Mouse (Mus musculus): ENCODE data around the gene Rarres1. TPM values are rescaled to one million over a fixed set of nuclear protein-coding genes. Genes with fewer than 3 reads are reported as not detected.

Gene Rarres1
- polyA plus RNA-seq, 1 experiment from 2014 or later: 1.0 TPM

DNA sequence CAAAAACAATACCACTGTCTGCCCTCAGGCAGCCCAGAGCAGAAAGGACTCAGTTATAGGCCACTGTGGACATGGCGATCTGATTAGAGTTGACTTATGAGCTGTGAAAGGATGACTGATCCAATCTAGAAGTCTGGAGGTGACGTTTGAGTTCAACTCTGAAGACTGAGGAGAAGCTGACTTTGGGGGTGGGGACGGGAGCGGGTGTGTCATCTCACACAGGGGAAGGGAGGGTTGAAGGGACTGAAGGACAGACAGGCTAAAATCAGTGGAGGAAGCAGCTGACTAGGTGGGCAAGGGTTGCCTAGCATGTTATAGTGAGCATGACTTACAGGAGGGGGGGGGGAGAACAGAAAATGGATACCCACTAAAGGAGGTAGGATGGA is 15.9 kb downstream of the Rarres1 start:
- no peak for DNase-seq (ENCODE audit: low spot score)
- H3K27me3 ChIP-seq (ENCODE audit: control insufficient read depth, insufficient read depth, low read length): no peaks in the 10 kb centered on the region
- no peaks in the 10 kb centered on the region for H3K4me1 ChIP-seq (ENCODE audit: control insufficient read depth, insufficient read depth, low read length)
- H3K4me2 ChIP-seq (ENCODE audit: low read depth): no peak overlapping the region
- H3K27ac ChIP-seq (ENCODE audit: low read depth, low read length): no peak overlapping the region
- H3K4me3 ChIP-seq (ENCODE audit: low read depth, low read length): no peak overlapping the region
- H3K9me3 ChIP-seq (ENCODE audit: control insufficient read depth, low read length): no peaks in the 10 kb centered on the region
- H3K36me3 ChIP-seq (ENCODE audit: control insufficient read depth, insufficient read depth, low read length): no peaks in the 10 kb centered on the region
- H3K9ac ChIP-seq (ENCODE audit: low read length): no peak overlapping the region
- WGBS: 92% methylated on average over 4 of the region's 4 CpGs
- ATAC-seq (ENCODE audit: insufficient read depth, low FRiP score, low TSS enrichment): no peak

DNA sequence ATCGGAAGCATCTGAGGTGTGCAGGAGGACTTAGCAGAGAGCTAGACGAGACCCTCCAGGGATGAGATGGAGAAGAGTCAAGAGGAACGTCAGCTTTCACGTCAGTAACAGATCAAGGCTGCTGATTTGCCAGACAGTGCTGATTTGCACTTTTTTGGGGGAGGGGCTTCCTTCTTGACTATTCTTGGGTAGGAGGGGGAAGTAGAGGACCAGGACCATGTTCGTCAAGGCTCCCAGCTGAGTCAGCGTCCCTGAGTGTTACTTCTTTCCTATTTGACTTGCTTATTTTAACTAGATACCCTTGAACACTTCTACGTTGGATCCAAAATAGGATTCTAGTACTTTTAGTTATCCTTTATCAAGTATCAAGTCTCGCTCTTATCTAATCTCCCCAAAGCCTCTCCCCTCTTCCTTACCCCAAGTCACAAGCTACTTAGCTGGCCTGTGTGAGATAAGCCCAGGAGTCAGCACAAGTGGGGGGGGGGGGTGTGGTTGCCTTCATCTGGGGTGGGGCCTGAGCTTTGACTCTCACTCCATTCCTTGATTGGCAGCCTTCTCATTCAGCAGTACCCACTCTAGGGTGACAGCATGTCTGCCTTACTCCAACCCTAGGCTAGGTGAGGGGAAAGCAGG is 16.4 kb downstream of the Rarres1 start:
- no peaks in the 10 kb centered on the region for H3K9me3 ChIP-seq (ENCODE audit: control insufficient read depth, low read length)
- H3K4me1 ChIP-seq (ENCODE audit: control insufficient read depth, insufficient read depth, low read length): no peaks in the 10 kb centered on the region
- H3K4me3 ChIP-seq (ENCODE audit: low read depth, low read length): no peak overlapping the region
- no peak overlapping the region for H3K9ac ChIP-seq (ENCODE audit: low read length)
- H3K27me3 ChIP-seq (ENCODE audit: control insufficient read depth, insufficient read depth, low read length): no peaks in the 10 kb centered on the region
- H3K27ac ChIP-seq (ENCODE audit: low read depth, low read length): no peak overlapping the region
- 93% methylated on average over 8 of the region's 8 CpGs for WGBS
- DNase-seq (ENCODE audit: low spot score) (no peak), ATAC-seq (ENCODE audit: insufficient read depth, low FRiP score, low TSS enrichment) (no peak)
- H3K4me2 ChIP-seq (ENCODE audit: low read depth): no peak overlapping the region
- H3K36me3 ChIP-seq (ENCODE audit: control insufficient read depth, insufficient read depth, low read length): no peaks in the 10 kb centered on the region

DNA sequence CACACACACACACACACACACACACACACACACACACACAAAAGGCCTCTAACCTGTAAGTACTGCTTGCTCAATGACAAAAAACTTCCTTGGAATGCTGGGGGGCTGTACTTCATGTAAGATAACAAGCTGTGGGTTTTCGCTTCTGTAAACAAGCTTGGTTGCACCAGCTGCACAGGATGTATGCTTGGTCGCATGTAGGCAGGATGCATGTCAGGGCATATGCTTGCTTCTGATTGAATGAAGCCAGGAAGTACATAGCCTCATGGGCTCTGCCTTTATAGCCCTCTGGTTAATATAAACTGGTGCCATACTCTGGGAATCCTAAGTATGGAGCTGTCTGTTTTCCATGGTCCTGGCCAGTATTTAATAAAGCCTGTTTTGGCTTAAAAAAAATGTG is 17.3 kb downstream of the Rarres1 start:
- no peaks in the 10 kb centered on the region for H3K27me3 ChIP-seq (ENCODE audit: control insufficient read depth, insufficient read depth, low read length)
- H3K4me1 ChIP-seq (ENCODE audit: control insufficient read depth, insufficient read depth, low read length): no peaks in the 10 kb centered on the region
- H3K4me3 ChIP-seq (ENCODE audit: low read depth, low read length): no peak overlapping the region
- DNase-seq (ENCODE audit: low spot score) (no peak), ATAC-seq (ENCODE audit: insufficient read depth, low FRiP score, low TSS enrichment) (no peak)
- H3K4me2 ChIP-seq (ENCODE audit: low read depth): no peak overlapping the region
- H3K27ac ChIP-seq (ENCODE audit: low read depth, low read length): no peak overlapping the region
- H3K36me3 ChIP-seq (ENCODE audit: control insufficient read depth, insufficient read depth, low read length): no peaks in the 10 kb centered on the region
- H3K9ac ChIP-seq (ENCODE audit: low read length): no peak overlapping the region
- 90% methylated on average over 2 of the region's 2 CpGs for WGBS
- no peaks in the 10 kb centered on the region for H3K9me3 ChIP-seq (ENCODE audit: control insufficient read depth, low read length)

DNA sequence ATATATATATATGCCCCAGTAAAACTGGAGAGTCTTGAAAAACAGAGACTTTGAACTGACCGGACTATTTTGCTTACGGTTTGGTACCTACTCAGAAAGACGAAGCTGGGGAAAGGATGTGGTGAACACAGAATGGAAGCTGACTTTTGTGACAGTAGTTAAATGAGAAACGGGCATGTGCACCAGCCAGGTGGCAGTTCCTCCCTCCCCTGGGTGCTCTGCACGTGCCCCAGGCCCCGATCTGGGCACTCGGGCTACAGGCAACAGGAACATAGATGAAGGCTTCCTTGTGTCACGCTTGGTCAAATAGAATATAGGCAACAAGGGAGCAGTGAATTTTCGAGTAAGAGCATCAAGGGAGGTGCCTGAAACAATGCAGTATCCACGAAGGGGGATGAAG is 19.0 kb downstream of the Rarres1 start:
- no peak overlapping the region for H3K4me2 ChIP-seq (ENCODE audit: low read depth)
- DNase-seq (ENCODE audit: low spot score) (no peak), ATAC-seq (ENCODE audit: insufficient read depth, low FRiP score, low TSS enrichment) (no peak)
- no peak overlapping the region for H3K4me3 ChIP-seq (ENCODE audit: low read depth, low read length)
- H3K9me3 ChIP-seq (ENCODE audit: control insufficient read depth, low read length): no peaks in the 10 kb centered on the region
- H3K4me1 ChIP-seq (ENCODE audit: control insufficient read depth, insufficient read depth, low read length): no peaks in the 10 kb centered on the region
- no peaks in the 10 kb centered on the region for H3K27me3 ChIP-seq (ENCODE audit: control insufficient read depth, insufficient read depth, low read length)
- no peak overlapping the region for H3K27ac ChIP-seq (ENCODE audit: low read depth, low read length)
- WGBS: 88% methylated on average over 10 of the region's 10 CpGs
- H3K9ac ChIP-seq (ENCODE audit: low read length): no peak overlapping the region
- H3K36me3 ChIP-seq (ENCODE audit: control insufficient read depth, insufficient read depth, low read length): no peaks in the 10 kb centered on the region

DNA sequence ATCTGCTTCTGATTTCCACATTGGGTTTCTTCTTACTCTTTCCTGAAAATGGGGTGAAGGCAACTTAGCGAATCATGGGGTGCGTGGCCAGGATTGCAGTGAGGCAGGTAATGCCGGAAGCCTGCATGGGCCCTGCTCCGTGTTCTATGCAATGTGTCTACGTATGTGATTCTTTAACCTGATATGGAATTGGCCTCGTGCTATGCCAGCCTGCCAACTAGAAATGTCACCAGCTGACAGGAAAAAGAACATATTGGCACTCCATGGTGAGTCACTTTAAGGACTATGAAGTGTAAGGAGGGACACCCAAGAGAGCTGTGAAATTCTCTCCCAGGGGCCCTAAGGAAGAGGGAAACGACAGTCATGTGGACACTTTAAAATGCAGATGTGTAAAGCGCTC is 22.2 kb downstream of the Rarres1 start:
- no peaks in the 10 kb centered on the region for H3K9me3 ChIP-seq (ENCODE audit: control insufficient read depth, low read length)
- ATAC-seq (ENCODE audit: insufficient read depth, low FRiP score, low TSS enrichment) (no peak), DNase-seq (ENCODE audit: low spot score) (no peak)
- no peaks in the 10 kb centered on the region for H3K4me1 ChIP-seq (ENCODE audit: control insufficient read depth, insufficient read depth, low read length)
- H3K4me2 ChIP-seq (ENCODE audit: low read depth): no peak overlapping the region
- H3K27me3 ChIP-seq (ENCODE audit: control insufficient read depth, insufficient read depth, low read length): no peaks in the 10 kb centered on the region
- H3K27ac ChIP-seq (ENCODE audit: low read depth, low read length): no peak overlapping the region
- H3K36me3 ChIP-seq (ENCODE audit: control insufficient read depth, insufficient read depth, low read length): no peaks in the 10 kb centered on the region
- no peak overlapping the region for H3K9ac ChIP-seq (ENCODE audit: low read length)
- H3K4me3 ChIP-seq (ENCODE audit: low read depth, low read length): no peak overlapping the region
- WGBS: 83% methylated on average over 8 of the region's 8 CpGs

DNA sequence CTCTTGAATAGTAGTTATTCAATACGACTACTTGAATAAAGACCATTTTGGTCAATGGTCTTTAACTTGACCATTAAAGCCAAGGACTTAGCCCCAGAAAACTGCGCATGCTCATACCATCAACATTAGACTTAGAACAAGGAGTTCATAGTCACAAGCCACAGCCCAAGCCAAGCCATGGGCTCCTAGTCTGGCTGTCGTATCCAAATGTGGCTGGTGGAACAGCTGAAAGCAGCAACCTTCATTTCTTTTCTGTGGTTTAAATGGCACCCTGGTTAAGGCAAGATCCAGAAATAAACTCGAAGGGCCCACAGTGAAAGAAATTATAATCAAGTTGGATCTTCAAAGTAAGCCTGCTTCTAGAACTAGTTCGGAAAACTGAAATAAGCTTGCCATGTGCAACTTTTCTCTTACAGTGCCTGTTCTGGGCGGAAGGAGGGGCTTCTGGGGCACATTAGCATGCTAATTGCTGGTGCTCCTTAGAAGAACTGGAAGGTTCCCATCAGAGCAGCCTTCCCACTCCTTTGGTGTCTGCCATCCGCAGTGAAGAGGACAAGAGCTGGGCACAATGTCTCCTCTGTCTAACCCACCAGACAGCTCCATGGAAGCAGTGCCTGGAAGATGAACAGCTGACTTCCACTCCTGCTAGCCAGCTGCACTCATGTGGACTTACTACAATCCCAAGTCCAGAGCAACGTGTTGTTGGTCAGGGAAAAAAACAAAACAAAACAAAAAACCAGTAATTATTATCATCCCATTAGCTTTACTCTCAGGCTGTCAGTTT is 23.0 kb downstream of the Rarres1 start:
- Histone ChIP-seq H3K4me2 (ENCODE audit: low read depth) (no peak overlapping the region), H3K27ac (ENCODE audit: low read depth, low read length) (no peak overlapping the region), H3K9me3 (ENCODE audit: control insufficient read depth, low read length) (no peaks in the 10 kb centered on the region), H3K4me1 (ENCODE audit: control insufficient read depth, insufficient read depth, low read length) (no peaks in the 10 kb centered on the region), H3K36me3 (ENCODE audit: control insufficient read depth, insufficient read depth, low read length) (no peaks in the 10 kb centered on the region), H3K27me3 (ENCODE audit: control insufficient read depth, insufficient read depth, low read length) (no peaks in the 10 kb centered on the region), H3K9ac (ENCODE audit: low read length) (no peak overlapping the region), H3K4me3 (ENCODE audit: low read depth, low read length) (no peak overlapping the region)
- 84% methylated on average over 8 of the region's 8 CpGs for WGBS
- ATAC-seq (ENCODE audit: insufficient read depth, low FRiP score, low TSS enrichment): no peak
- DNase-seq (ENCODE audit: low spot score): no peak

DNA sequence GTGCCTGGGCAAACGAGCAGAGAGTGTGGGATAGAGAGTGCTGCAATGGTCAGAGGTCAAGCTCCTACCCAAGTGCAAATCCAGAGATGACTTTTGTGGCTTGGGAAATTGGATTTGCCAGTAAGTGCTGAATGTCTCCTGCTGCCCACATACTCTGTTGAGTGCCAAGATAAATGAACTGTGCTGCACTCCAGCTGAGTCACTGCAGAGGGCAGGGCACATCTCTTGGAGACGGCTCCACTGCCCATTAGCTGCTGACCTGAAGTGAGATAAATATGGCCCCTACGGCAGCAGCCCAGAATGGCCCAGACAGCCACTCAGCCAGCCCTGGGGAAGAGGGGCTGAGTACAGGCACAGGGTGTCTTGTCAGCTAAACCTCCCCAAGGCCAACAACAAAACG is 25.2 kb downstream of the Rarres1 start:
- DNase-seq (ENCODE audit: low spot score): no peak
- Histone ChIP-seq H3K36me3 (ENCODE audit: control insufficient read depth, insufficient read depth, low read length) (no peaks in the 10 kb centered on the region), H3K9ac (ENCODE audit: low read length) (no peak overlapping the region), H3K4me3 (ENCODE audit: low read depth, low read length) (no peak overlapping the region), H3K27ac (ENCODE audit: low read depth, low read length) (no peak overlapping the region), H3K4me1 (ENCODE audit: control insufficient read depth, insufficient read depth, low read length) (no peaks in the 10 kb centered on the region), H3K9me3 (ENCODE audit: control insufficient read depth, low read length) (no peaks in the 10 kb centered on the region), H3K27me3 (ENCODE audit: control insufficient read depth, insufficient read depth, low read length) (no peaks in the 10 kb centered on the region), H3K4me2 (ENCODE audit: low read depth) (no peak overlapping the region)
- whole genome bisulfite sequencing: 43% methylated on average over 4 of the region's 4 CpGs
- ATAC-seq (ENCODE audit: insufficient read depth, low FRiP score, low TSS enrichment): no peak

DNA sequence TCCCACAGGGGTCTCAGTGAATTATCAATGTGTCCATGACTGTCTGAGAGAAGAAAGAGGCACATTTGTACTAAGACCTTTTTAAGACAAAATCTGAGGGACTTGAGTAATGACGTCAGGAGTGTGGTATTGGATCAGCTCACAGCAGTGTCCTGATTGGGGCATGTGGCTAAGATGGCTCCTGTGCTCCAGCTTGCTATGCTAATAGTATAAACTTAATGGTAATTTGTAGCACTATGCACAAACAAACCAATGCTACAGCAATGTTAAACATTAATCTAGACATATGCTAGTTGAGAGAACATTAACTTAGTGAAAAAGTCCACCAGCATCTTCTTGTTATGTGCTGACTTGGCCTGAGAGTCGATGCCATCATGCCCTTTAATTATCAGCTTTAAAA is 30.1 kb downstream of the Rarres1 start:
- H3K4me2 ChIP-seq (ENCODE audit: low read depth): no peak overlapping the region
- H3K27ac ChIP-seq (ENCODE audit: low read depth, low read length): no peak overlapping the region
- DNase-seq (ENCODE audit: low spot score) (no peak), ATAC-seq (ENCODE audit: insufficient read depth, low FRiP score, low TSS enrichment) (no peak)
- no peak overlapping the region for H3K4me3 ChIP-seq (ENCODE audit: low read depth, low read length)
- no peaks in the 10 kb centered on the region for H3K4me1 ChIP-seq (ENCODE audit: control insufficient read depth, insufficient read depth, low read length)
- WGBS: 84% methylated on average over 2 of the region's 2 CpGs
- H3K36me3 ChIP-seq (ENCODE audit: control insufficient read depth, insufficient read depth, low read length): no peaks in the 10 kb centered on the region
- H3K9me3 ChIP-seq (ENCODE audit: control insufficient read depth, low read length): no peaks in the 10 kb centered on the region
- no peak overlapping the region for H3K9ac ChIP-seq (ENCODE audit: low read length)
- no peaks in the 10 kb centered on the region for H3K27me3 ChIP-seq (ENCODE audit: control insufficient read depth, insufficient read depth, low read length)

DNA sequence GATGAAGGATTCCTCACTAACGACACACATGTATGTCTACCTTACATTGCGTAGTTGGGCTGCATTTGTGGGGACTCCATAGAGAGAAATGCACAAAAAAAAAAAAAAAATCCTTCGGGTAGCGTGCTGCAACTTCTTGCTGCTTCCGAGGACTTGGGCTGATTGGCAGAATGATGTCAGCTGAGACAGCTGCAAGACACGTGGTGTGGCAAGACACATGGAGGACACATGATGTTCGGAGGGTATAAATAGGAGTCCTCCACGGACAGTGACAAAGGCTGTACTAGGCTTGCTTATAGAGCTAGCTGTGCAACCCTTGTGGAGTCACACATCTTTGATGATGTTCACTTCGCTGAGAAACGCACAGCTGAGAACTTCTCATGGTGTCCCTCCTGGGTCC is 32.9 kb downstream of the Rarres1 start:
- Histone ChIP-seq H3K27ac (ENCODE audit: low read depth, low read length) (no peak overlapping the region), H3K9ac (ENCODE audit: low read length) (no peak overlapping the region), H3K27me3 (ENCODE audit: control insufficient read depth, insufficient read depth, low read length) (no peaks in the 10 kb centered on the region), H3K9me3 (ENCODE audit: control insufficient read depth, low read length) (no peaks in the 10 kb centered on the region), H3K4me1 (ENCODE audit: control insufficient read depth, insufficient read depth, low read length) (no peaks in the 10 kb centered on the region), H3K4me2 (ENCODE audit: low read depth) (no peak overlapping the region), H3K36me3 (ENCODE audit: control insufficient read depth, insufficient read depth, low read length) (no peaks in the 10 kb centered on the region), H3K4me3 (ENCODE audit: low read depth, low read length) (no peak overlapping the region)
- WGBS: 92% methylated on average over 10 of the region's 10 CpGs
- no peak for DNase-seq (ENCODE audit: low spot score)
- ATAC-seq (ENCODE audit: insufficient read depth, low FRiP score, low TSS enrichment): no peak

Measured in neural tube, embryonic 11.5 days (tissue).